Mouse (Mus musculus) adrenal gland, postnatal 4 days (tissue): ENCODE measurements around the gene Gm7945. TPM values are rescaled to one million over a fixed set of nuclear protein-coding genes. Genes with fewer than 3 reads are reported as not detected.
"Not testable (repeated sequence)": the region's sequence is repeated elsewhere in the genome, so short reads cannot be mapped to it uniquely, and the experiment has no call there.

ENCODE experiments used
- DNase-seq, 2 experiments: peaks; one replicate each; pipeline ENCODE4 v3.0.0; 2021 to 2022; ENCODE audit warnings: low spot score in 2 of 2, mixed read lengths in 2 of 2
- long read RNA-seq, 2 experiments: library from polyadenylated mRNA; stranded (forward); transcript quantifications; one replicate each; pipeline ENCODE4 v2.0.0; 2021
- total RNA-seq, 2 experiments: library from RNA; stranded (reverse); gene quantifications; 2 replicates each; pipeline ENCODE4 v1.2.3; 2021

Gm7945 gene
- total RNA-seq: not detected
- long read RNA-seq, experiment 1: 0 reads
- long read RNA-seq, experiment 2: 0 reads

DNA sequence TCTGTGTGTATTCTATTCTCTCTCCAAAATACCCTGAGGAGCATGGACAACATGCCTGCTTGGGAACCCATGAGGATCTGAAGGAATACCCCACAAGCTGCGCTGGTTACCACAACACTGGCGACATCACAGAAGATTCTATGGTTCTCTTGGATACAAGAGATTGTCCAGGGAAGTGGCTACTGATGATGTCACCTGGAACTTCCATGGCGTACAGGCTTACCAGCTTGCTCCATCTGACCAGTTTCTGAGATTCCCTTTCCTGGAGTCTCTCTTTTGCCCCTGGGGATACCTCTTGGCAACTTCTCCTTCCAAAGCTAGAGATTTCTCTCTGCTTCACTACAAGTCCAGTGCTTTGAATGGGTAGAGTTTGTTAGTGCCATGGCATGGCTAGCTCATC is at the start of gene Gm7945:
Gene Gm7945, minus strand, starts transcription at position 101 of the 400 bp plus-strand sequence.
- not testable (repeated sequence) for DNase-seq

- DNase-seq: not testable (repeated sequence)
These were observed 39.4 kb upstream of the Gm7945 start for GRCm38 (mm10) chr14:41425393-41426075.

DNA sequence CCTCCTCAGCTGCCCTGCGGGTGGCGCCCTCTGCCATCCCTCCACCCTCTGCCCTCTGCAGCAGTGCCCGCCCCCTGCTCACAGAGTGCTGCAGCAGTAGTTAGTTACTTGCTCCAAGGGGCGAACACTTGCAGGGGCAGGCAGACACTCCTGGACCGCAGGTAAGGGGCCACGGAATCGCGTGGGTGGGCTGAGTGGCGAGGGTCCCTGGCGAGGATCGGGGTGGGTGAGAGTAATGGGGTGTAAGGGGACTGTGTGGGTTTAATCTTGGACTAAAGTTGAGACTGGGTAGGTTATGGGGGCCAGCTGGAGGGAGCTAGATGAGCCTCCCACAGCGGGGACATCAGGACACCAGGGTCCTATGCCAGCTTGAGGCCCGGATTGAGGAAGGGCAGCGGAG is 38.5 kb upstream of the Gm7945 start:
- DNase-seq: not testable (repeated sequence)

- DNase-seq: not testable (repeated sequence)
These were observed 22.0 kb upstream of the Gm7945 start, which contains the start of gene Gm6482 for GRCm38 (mm10) chr14:41408181-41408580. Gene Gm6482, minus strand, starts transcription at chr14:41408281.

- not testable (repeated sequence) for DNase-seq
These were observed 37.9 kb downstream of the Gm7945 start, which contains the start of gene Gm5798 for GRCm38 (mm10) chr14:41348309-41348708. Gene Gm5798, plus strand, starts transcription at chr14:41348609.

Other genes starting within 250 kb of the Gm7945 start
- 10 to 100 TPM in 1 of 2 experiments, under 1 TPM in 1; 0.36 to 12.9 TPM for gene Mbl1, start 234.9 kb downstream of the Gm7945 start, total RNA-seq
- gene Sftpd, start 201.2 kb downstream of the Gm7945 start, total RNA-seq: not detected
- not detected for gene Gm2832, start 107.6 kb downstream of the Gm7945 start, total RNA-seq
- gene Gm5798, start 37.8 kb downstream of the Gm7945 start, total RNA-seq: not detected
- not detected for gene Gm6482, start 21.9 kb upstream of the Gm7945 start, total RNA-seq
- not detected for gene Gm7954, start 67.1 kb upstream of the Gm7945 start, total RNA-seq
- not detected for gene Gm3486, start 103.1 kb upstream of the Gm7945 start, total RNA-seq
- not detected for gene Gm7970, start 169.2 kb upstream of the Gm7945 start, total RNA-seq
- not detected for gene 1700049E17Rik2, start 186.8 kb upstream of the Gm7945 start, total RNA-seq
- gene Gm3072, start 238.2 kb upstream of the Gm7945 start, total RNA-seq: not detected